Mouse (Mus musculus): ENCODE data around the gene Rassf8.

Rassf8 gene

GRCm38 (mm10) chr6:145861462-145862227 lies 115.1 kb downstream of the Rassf8 start:
- DNase-seq (ENCODE audit: inconsistent ontology term), result no peak

DNA sequence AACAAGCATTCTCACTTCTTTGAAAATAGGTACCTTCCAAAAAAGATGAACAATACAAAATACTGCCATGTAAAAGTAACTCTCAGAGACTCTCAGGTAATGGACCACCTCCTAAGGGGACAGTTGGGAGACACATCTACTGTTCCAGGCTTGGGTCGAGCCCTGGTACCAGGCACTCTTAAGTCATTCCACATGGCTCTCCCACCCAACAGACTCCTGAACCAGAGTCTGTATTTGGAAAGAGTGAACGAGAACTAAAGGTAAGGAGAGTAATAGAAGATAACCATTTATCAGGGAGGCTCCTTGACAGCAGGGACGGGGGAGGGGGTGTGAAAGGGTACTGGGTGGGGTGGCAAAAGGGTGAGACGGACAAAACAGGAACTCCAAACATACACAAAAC lies 115.8 kb downstream of the Rassf8 start:
- DNase-seq (ENCODE audit: inconsistent ontology term), result no peak

GRCm38 (mm10) chr6:145862739-145863064 lies 116.2 kb downstream of the Rassf8 start:
- no peak for DNase-seq (ENCODE audit: inconsistent ontology term)

- peak; percentile 97 for DNase-seq (ENCODE audit: inconsistent ontology term)
These were observed 116.8 kb downstream of the Rassf8 start for GRCm38 (mm10) chr6:145863065-145863971.

GRCm38 (mm10) chr6:145864171-145864570 lies 117.6 kb downstream of the Rassf8 start:
- DNase-seq (ENCODE audit: inconsistent ontology term), result peak; percentile 84

DNA sequence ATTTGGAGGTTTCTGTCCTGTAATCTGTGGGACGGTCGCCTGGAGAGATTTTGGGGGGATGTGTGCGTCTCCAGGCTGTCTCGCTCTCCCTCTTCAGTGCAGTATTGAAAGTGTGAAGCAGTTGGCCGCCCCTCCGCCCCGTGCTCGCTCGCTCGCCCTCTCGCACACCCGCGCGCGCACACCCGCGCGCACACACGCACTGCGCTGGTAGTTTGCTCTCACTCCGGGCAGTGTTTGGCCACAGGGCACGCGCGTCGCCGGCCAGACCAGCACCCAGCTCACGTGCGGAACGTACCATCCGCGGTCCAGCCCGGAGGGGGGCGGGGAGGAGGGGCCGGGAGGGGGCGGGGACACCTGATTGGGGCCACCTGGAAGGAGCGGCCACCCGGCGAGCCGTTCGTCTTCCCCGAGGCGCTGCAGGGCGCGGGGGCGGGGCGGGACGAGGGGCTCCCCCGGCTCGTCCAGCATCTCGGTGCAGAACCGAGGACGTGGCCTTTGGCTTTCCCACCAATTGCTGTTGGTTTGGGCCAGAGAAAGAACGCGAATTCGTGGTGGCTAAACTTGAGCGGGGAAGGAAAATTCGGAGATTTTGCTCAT lies 118.8 kb downstream of the Rassf8 start, which contains the start of gene Bhlhe41:
TSS of gene Bhlhe41 (minus strand) at position 270 of the 597 bp plus-strand sequence.
- DNase-seq (ENCODE audit: inconsistent ontology term), result peak; percentile 95

DNA sequence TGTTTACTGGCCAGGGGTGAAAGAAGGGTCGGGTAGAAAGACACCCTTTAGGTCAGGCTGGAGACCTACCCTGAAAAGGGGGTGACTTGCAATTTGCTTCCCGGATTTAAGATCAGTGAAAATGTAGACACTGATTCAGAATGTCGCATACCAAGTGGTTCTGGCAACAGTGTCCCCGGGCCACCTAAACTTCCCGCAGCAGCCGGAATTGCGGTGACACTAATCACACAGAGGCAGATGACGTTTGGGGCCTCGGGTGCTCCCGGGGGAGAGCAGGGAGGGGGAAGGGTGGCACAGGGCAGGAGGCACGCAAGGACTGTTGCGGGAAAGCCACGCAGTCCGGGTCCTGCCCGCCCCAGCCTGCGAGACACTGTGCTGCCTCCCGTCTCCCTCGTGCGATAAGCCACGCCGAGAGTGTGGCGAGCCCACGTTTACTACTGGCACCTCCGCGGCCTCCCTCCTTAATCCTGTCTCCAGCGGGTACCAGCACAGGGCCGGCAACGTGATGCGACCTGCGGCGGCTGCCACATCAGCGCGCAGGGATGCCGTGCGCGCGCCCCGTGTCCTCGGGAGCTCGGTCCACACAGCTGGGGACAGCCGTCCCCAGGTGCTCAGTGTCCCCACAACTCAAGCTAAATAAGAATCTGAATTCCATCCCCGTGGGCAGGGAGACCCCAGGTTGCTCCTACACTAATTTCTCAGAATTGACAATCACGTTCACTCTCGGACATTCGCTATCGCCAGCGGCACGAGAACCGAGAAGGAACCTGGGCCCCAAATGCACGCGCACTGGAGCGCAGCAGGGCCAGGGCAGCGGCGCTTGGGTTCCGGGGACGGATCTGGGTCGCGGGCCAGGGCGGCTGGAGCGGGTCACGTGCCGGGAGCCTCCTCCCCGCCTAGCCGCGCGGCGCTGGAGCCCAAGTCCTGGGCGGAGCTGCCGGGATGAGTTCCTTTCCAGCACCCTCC lies 119.6 kb downstream of the Rassf8 start:
- peak; percentile 97 for DNase-seq (ENCODE audit: inconsistent ontology term)

GRCm38 (mm10) chr6:145867111-145867510 lies 120.6 kb downstream of the Rassf8 start:
- DNase-seq (ENCODE audit: inconsistent ontology term), result no peak

All from Muller cell, postnatal 12 days (primary cell).